Mouse (Mus musculus) embryonic facial prominence, embryonic 15.5 days (tissue): Measurements from ENCODE around the gene Ripor1. TPM values are rescaled to one million over a fixed set of nuclear protein-coding genes. Genes with fewer than 3 reads are reported as not detected.
A peak's percentile ranks its signal among the peaks of the same experiment; 100 is the strongest.

Experiments
- ATAC-seq: fragments of 200-750 bp; cut with Nextera tagmentation; 2 replicates; pipeline ENCODE4 v1.8.0; 2017; ENCODE audit warnings: low read depth, moderate TSS enrichment; ENCODE audit not compliant: insufficient number of reproducible peaks, low FRiP score, low TSS enrichment
- H3K27ac ChIP-seq: fragments of 300-500 bp; sonication (generic); replicated peaks from 2 replicates; pipeline ENCODE4 v1.5.1; 2015; ENCODE audit warnings: mild to moderate bottlenecking, inconsistent platforms
- H3K27me3 ChIP-seq: fragments of 300-500 bp; sonication (generic); 2 replicates; pipeline ENCODE4 v1.6.1; 2015; ENCODE audit warnings: inconsistent platforms
- H3K36me3 ChIP-seq: fragments of 300-500 bp; sonication (generic); 2 replicates; pipeline ENCODE4 v1.6.1; 2015; ENCODE audit warnings: mild to moderate bottlenecking, inconsistent platforms
- H3K4me1 ChIP-seq: fragments of 300-500 bp; sonication (generic); 2 replicates; pipeline ENCODE4 v1.6.1; 2015; ENCODE audit warnings: inconsistent platforms
- H3K4me2 ChIP-seq: fragments of 300-500 bp; sonication (generic); replicated peaks from 2 replicates; pipeline ENCODE4 v1.6.1; 2015; ENCODE audit warnings: mild to moderate bottlenecking, inconsistent platforms
- H3K4me3 ChIP-seq: fragments of 300-500 bp; sonication (generic); replicated peaks from 2 replicates; pipeline ENCODE4 v1.5.1; 2015; ENCODE audit warnings: mild to moderate bottlenecking, inconsistent platforms
- H3K9ac ChIP-seq: fragments of 300-500 bp; sonication (generic); 2 replicates; pipeline ENCODE4 v1.6.1; 2015; ENCODE audit warnings: inconsistent platforms
- H3K9me3 ChIP-seq: fragments of 300-500 bp; sonication (generic); replicated peaks from 2 replicates; pipeline ENCODE4 v1.6.1; 2016; ENCODE audit warnings: inconsistent platforms
- WGBS: fragments of 180-500 bp; shearing (Covaris S2); methylation state at CpG from one replicate; pipeline ENCODE4 v1.1.7; 2015; 5-methylcytosine and 5-hydroxymethylcytosine counted together
- microRNA counts: library from miRNA; unstranded; fragments of <30 nt; microRNA quantifications from one replicate; lab custom pipeline; 2016
- microRNA-seq: library from miRNA; unstranded; fragments of <30 nt; microRNA quantifications from one replicate; pipeline ENCODE4, GENCODE M21; 2016; ENCODE audit warnings: borderline number of aligned reads
- polyA plus RNA-seq: library from polyadenylated mRNA; unstranded; fragments of >200 nt; fragmentation: Nextera tagmentation; extraction: Ambion mirVana; gene quantifications from 2 replicates; pipeline ENCODE4 v1.2.1, GENCODE M21; 2015

Ripor1 gene
- polyA plus RNA-seq, 1 experiment from 2014 or later: 24.9 TPM

DNA sequence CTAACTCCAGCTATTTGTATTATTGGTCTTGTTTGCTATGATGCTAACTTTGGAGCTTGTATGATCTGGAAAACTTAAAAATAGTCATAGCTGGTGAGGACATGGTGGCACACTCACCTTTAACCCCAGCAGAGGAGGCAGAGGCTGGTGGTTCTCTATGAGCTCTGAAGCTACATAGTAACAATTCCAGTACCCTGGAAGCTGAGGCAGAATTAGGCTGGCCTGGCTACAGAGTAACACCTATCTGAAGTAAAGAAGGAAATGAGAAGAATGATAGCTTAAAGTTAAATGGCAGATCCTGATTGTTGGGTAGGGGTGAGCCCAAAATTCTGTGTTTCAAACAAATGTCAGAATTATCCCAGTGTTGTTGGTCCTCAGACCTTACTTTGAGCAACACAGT is 52.6 kb downstream of the Ripor1 start:
- Histone ChIP-seq H3K4me3 (no peak overlapping the region), H3K27me3 (no peaks in the 10 kb centered on the region), H3K27ac (no peak overlapping the region), H3K36me3 (peaks cover 15% of the 10 kb centered on the region), H3K4me2 (no peak overlapping the region), H3K9ac (no peak overlapping the region), H3K4me1 (no peaks in the 10 kb centered on the region), H3K9me3 (no peaks in the 10 kb centered on the region)
- no peak for ATAC-seq

DNA sequence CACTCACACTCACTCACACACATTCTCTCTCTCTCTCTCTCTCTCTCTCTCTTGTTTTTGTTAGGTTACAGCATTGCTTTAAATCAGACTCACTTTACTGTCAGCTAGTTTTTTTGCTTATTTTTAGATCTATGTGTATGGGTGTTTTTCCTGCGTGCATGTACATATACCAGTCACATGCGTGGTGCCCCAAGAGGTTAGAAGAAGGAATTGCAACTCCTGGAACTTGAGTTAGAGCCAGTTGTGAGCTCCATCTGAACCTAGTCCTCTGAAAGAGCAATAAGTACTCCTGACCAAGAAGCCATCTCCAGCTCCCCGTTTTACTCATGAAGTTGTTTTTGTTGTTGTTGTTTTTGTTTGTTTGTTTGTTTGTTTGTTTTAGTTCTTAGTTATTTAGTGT is 56.1 kb downstream of the Ripor1 start:
- H3K27ac ChIP-seq: no peak overlapping the region
- no peak overlapping the region for H3K4me3 ChIP-seq
- no peak overlapping the region for H3K9ac ChIP-seq
- H3K27me3 ChIP-seq: no peaks in the 10 kb centered on the region
- H3K4me2 ChIP-seq: no peak overlapping the region
- no peaks in the 10 kb centered on the region for H3K9me3 ChIP-seq
- peaks cover 23% of the 10 kb centered on the region for H3K36me3 ChIP-seq
- no peaks in the 10 kb centered on the region for H3K4me1 ChIP-seq
- ATAC-seq: no peak
- 77% methylated on average over 3 of the region's 3 CpGs for WGBS

MicroRNA genes within 50 kb of the gene (microRNA counts, 519-probe panel; counts per million panel counts)
- 2,290 counts per million, percentile 51 among the panel's probes with 10 or more counts for microRNA mmu-miR-1966 (lab: Ali Mortazavi, UCI)

Small RNA genes lying within 50 kb of the gene (microRNA-seq; reads per million reads assigned to microRNA genes)
- gene Mir1966: not detected

Other genes with a start within 250 kb of the Ripor1 start
- gene Plekhg4, start 232.0 kb upstream of the Ripor1 start, polyA plus RNA-seq: 0.25 and 0.45 TPM in 2 replicates
- gene Kctd19, start 191.8 kb upstream of the Ripor1 start, polyA plus RNA-seq: 0.05 TPM in 1 of 2 replicates, not detected in the other
- gene Lrrc36, start 191.7 kb upstream of the Ripor1 start, polyA plus RNA-seq: 1.1 and 2.6 TPM in 2 replicates
- 157 and 180 TPM in 2 replicates for gene Tppp3, start 133.7 kb upstream of the Ripor1 start, polyA plus RNA-seq
- 55.4 and 59.8 TPM in 2 replicates for gene Zdhhc1, start 108.4 kb upstream of the Ripor1 start, polyA plus RNA-seq
- 1.4 TPM in 2 replicates for gene Hsd11b2, start 86.5 kb upstream of the Ripor1 start, polyA plus RNA-seq
- 99.7 and 104 TPM in 2 replicates for gene Atp6v0d1, start 39.2 kb upstream of the Ripor1 start, polyA plus RNA-seq
- 118 and 122 TPM in 2 replicates for gene Ctcf, start 31.3 kb downstream of the Ripor1 start, polyA plus RNA-seq
- gene Agrp, start 32.1 kb downstream of the Ripor1 start, polyA plus RNA-seq: 1.7 and 2.3 TPM in 2 replicates
- 0.77 and 1.0 TPM in 2 replicates for gene Carmil2, start 81.0 kb downstream of the Ripor1 start, polyA plus RNA-seq
- 65.0 and 73.3 TPM in 2 replicates for gene Acd, start 95.8 kb downstream of the Ripor1 start, polyA plus RNA-seq
- gene Pard6a, start 95.9 kb downstream of the Ripor1 start, polyA plus RNA-seq: 17.5 and 20.4 TPM in 2 replicates
- gene 4933405L10Rik, start 102.4 kb downstream of the Ripor1 start, polyA plus RNA-seq: 0.20 and 0.37 TPM in 2 replicates
- 25.7 and 33.4 TPM in 2 replicates for gene Enkd1, start 103.0 kb downstream of the Ripor1 start, polyA plus RNA-seq
- 21.9 and 23.1 TPM in 2 replicates for gene Gfod2, start 153.4 kb downstream of the Ripor1 start, polyA plus RNA-seq
- gene Ranbp10, start 222.1 kb downstream of the Ripor1 start, polyA plus RNA-seq: 12.5 and 12.9 TPM in 2 replicates
- 3.5 and 7.2 TPM in 2 replicates for gene Tsnaxip1, start 222.5 kb downstream of the Ripor1 start, polyA plus RNA-seq
- 44.9 and 46.9 TPM in 2 replicates for gene Cenpt, start 248.0 kb downstream of the Ripor1 start, polyA plus RNA-seq
- gene Thap11, start 249.9 kb downstream of the Ripor1 start, polyA plus RNA-seq: 73.2 and 75.8 TPM in 2 replicates